Mouse (Mus musculus): ENCODE measurements around the gene Kirrel3. TPM values are rescaled to one million over a fixed set of nuclear protein-coding genes. Genes with fewer than 3 reads are reported as not detected.

The Kirrel3 gene
- polyA plus RNA-seq, 1 experiment from 2014 or later = 6.0 TPM

GRCm38 (mm10) chr9:34886746-34887145, 401.1 kb downstream of the Kirrel3 start:
- H3K36me3 ChIP-seq (ENCODE audit: control insufficient read depth, insufficient read depth, low read length) = no peaks in the 10 kb centered on the region
- no peaks in the 10 kb centered on the region for H3K9me3 ChIP-seq (ENCODE audit: control insufficient read depth, low read length)
- no peak overlapping the region for H3K4me2 ChIP-seq
- DNase-seq (ENCODE audit: low spot score, missing footprints) (peak; percentile 49), ATAC-seq (ENCODE audit: low FRiP score) (no peak)
- no peaks in the 10 kb centered on the region for H3K27me3 ChIP-seq (ENCODE audit: control insufficient read depth, insufficient read depth, low read length)
- 77% methylated on average over 5 of the region's 5 CpGs for WGBS
- no peak overlapping the region for H3K4me3 ChIP-seq (ENCODE audit: low read depth, low read length)
- H3K27ac ChIP-seq (ENCODE audit: low read depth, low read length) = no peak overlapping the region
- H3K9ac ChIP-seq (ENCODE audit: low read length) = no peak overlapping the region
- peaks cover 7% of the 10 kb centered on the region for H3K4me1 ChIP-seq (ENCODE audit: control insufficient read depth, insufficient read depth, low read length)

- 40% methylated on average over 2 of the region's 2 CpGs for WGBS
- Histone ChIP-seq H3K27ac (ENCODE audit: low read depth, low read length) (no peak overlapping the region), H3K4me3 (ENCODE audit: low read depth, low read length) (no peak overlapping the region), H3K36me3 (ENCODE audit: control insufficient read depth, insufficient read depth, low read length) (no peaks in the 10 kb centered on the region), H3K4me1 (ENCODE audit: control insufficient read depth, insufficient read depth, low read length) (peaks cover 2% of the 10 kb centered on the region; the same call in 1 of the 2 replicates), H3K4me2 (no peak overlapping the region), H3K9me3 (ENCODE audit: control insufficient read depth, low read length) (no peaks in the 10 kb centered on the region), H3K9ac (ENCODE audit: low read length) (no peak overlapping the region), H3K27me3 (ENCODE audit: control insufficient read depth, insufficient read depth, low read length) (no peaks in the 10 kb centered on the region)
- DNase-seq (ENCODE audit: low spot score, missing footprints) (no peak), ATAC-seq (ENCODE audit: low FRiP score) (no peak)
Observed at GRCm38 (mm10) chr9:34887196-34887595, 401.5 kb downstream of the Kirrel3 start.

DNA sequence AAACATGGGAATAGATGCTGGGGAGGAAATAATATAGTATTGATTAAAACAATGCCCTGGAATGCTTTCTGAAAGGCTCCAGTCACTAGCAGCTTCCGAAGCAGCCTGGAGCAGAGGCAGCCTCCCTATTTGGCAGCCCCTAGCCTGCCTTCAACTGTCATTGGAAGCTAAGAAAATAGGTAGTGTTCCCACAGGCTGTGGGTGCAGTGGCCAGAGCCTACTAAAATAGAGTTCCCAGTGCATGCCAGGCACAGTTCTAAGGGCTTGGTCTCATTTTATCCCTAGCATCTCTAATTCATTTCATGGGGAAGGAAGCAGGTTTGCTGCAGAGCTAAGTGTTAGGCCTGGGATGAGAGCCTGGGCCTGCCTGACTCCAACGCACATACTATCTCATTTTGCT, 402.6 kb downstream of the Kirrel3 start:
- H3K9me3 ChIP-seq (ENCODE audit: control insufficient read depth, low read length) = no peaks in the 10 kb centered on the region
- ATAC-seq (ENCODE audit: low FRiP score) = no peak
- 90% methylated on average over 2 of the region's 2 CpGs for WGBS

DNA sequence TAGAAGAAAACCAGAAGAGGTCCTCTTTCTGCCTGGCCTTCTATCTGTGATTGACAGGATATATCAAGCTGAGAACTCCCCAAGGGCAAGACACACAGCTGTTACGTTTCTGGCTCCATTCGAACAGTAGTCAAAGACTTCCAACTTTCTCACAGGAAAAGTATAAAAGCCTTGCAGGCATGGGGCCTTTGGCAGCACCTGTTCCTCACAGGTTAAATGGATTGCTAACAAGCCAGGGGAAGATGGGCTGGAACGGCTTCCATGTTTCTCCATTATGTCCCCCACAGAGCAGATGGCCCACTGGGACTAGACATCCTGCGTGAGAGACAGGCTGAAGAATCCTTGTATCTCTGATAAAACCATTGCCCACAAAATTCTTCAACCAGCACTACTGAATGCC, 415.5 kb downstream of the Kirrel3 start:
- no peak for ATAC-seq (ENCODE audit: low FRiP score)

More for the DNA sequence above, 402.6 kb downstream of the Kirrel3 start:
- H3K4me2 ChIP-seq = no peak overlapping the region
- H3K4me1 ChIP-seq (ENCODE audit: control insufficient read depth, insufficient read depth, low read length) = 0 out of 2 replicates have a peak, but pooled peaks cover 2% of the 10 kb centered on the region
- no peak overlapping the region for H3K9ac ChIP-seq (ENCODE audit: low read length)
- no peaks in the 10 kb centered on the region for H3K27me3 ChIP-seq (ENCODE audit: control insufficient read depth, insufficient read depth, low read length)
- H3K36me3 ChIP-seq (ENCODE audit: control insufficient read depth, insufficient read depth, low read length) = no peaks in the 10 kb centered on the region
- peak; percentile 75 for DNase-seq (ENCODE audit: low spot score, missing footprints)
- H3K4me3 ChIP-seq (ENCODE audit: low read depth, low read length) = no peak overlapping the region
- no peak overlapping the region for H3K27ac ChIP-seq (ENCODE audit: low read depth, low read length)

GRCm38 (mm10) chr9:34901888-34902287, 416.2 kb downstream of the Kirrel3 start:
- Histone ChIP-seq H3K9ac (ENCODE audit: low read length) (no peak overlapping the region), H3K4me2 (no peak overlapping the region), H3K4me1 (ENCODE audit: control insufficient read depth, insufficient read depth, low read length) (no peaks in the 10 kb centered on the region), H3K9me3 (ENCODE audit: control insufficient read depth, low read length) (no peaks in the 10 kb centered on the region), H3K27ac (ENCODE audit: low read depth, low read length) (no peak overlapping the region), H3K36me3 (ENCODE audit: control insufficient read depth, insufficient read depth, low read length) (no peaks in the 10 kb centered on the region), H3K4me3 (ENCODE audit: low read depth, low read length) (no peak overlapping the region), H3K27me3 (ENCODE audit: control insufficient read depth, insufficient read depth, low read length) (no peaks in the 10 kb centered on the region)
- ATAC-seq (ENCODE audit: low FRiP score) (no peak), DNase-seq (ENCODE audit: low spot score, missing footprints) (no peak)
- WGBS = 59% methylated on average over 2 of the region's 2 CpGs

More for the DNA sequence above, 415.5 kb downstream of the Kirrel3 start:
- H3K4me1 ChIP-seq (ENCODE audit: control insufficient read depth, insufficient read depth, low read length) = no peaks in the 10 kb centered on the region
- no peak overlapping the region for H3K4me2 ChIP-seq
- WGBS = 90% methylated on average over 4 of the region's 4 CpGs
- no peak overlapping the region for H3K27ac ChIP-seq (ENCODE audit: low read depth, low read length)
- no peaks in the 10 kb centered on the region for H3K36me3 ChIP-seq (ENCODE audit: control insufficient read depth, insufficient read depth, low read length)
- no peaks in the 10 kb centered on the region for H3K27me3 ChIP-seq (ENCODE audit: control insufficient read depth, insufficient read depth, low read length)
- DNase-seq (ENCODE audit: low spot score, missing footprints) = no peak
- H3K9ac ChIP-seq (ENCODE audit: low read length) = no peak overlapping the region
- H3K9me3 ChIP-seq (ENCODE audit: control insufficient read depth, low read length) = no peaks in the 10 kb centered on the region
- H3K4me3 ChIP-seq (ENCODE audit: low read depth, low read length) = no peak overlapping the region

- ATAC-seq (ENCODE audit: low FRiP score) (no peak), DNase-seq (ENCODE audit: low spot score, missing footprints) (no peak)
- no peak overlapping the region for H3K4me2 ChIP-seq
- no peaks in the 10 kb centered on the region for H3K9me3 ChIP-seq (ENCODE audit: control insufficient read depth, low read length)
- H3K9ac ChIP-seq (ENCODE audit: low read length) = no peak overlapping the region
- no peaks in the 10 kb centered on the region for H3K27me3 ChIP-seq (ENCODE audit: control insufficient read depth, insufficient read depth, low read length)
- no peak overlapping the region for H3K27ac ChIP-seq (ENCODE audit: low read depth, low read length)
- 93% methylated on average over 6 of the region's 6 CpGs for WGBS
- H3K4me3 ChIP-seq (ENCODE audit: low read depth, low read length) = no peak overlapping the region
- H3K4me1 ChIP-seq (ENCODE audit: control insufficient read depth, insufficient read depth, low read length) = no peaks in the 10 kb centered on the region
- no peaks in the 10 kb centered on the region for H3K36me3 ChIP-seq (ENCODE audit: control insufficient read depth, insufficient read depth, low read length)
Observed at GRCm38 (mm10) chr9:34905164-34905563, 419.5 kb downstream of the Kirrel3 start.

DNA sequence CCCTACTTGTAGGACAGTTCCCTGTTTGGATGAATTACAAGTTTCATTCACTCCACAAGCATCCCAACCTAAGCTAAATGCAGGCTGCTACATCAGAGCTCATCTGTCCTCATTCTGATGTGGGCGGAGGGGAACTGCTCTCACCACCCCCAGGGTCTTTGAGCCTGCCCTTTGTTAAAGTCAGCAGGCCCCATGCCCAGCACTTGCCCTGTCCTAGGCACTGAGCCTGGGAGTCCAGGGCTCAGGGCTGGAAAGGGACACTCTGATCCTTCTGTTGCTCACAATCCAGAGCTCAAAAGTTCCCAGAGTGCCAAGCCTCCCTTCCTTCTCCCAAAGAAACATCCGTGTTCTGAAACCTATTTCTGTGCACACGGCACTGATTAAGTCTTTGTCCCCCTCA, 422.3 kb downstream of the Kirrel3 start:
- H3K4me3 ChIP-seq (ENCODE audit: low read depth, low read length) = no peak overlapping the region
- H3K27me3 ChIP-seq (ENCODE audit: control insufficient read depth, insufficient read depth, low read length) = no peaks in the 10 kb centered on the region
- no peak overlapping the region for H3K27ac ChIP-seq (ENCODE audit: low read depth, low read length)
- no peaks in the 10 kb centered on the region for H3K9me3 ChIP-seq (ENCODE audit: control insufficient read depth, low read length)
- 53% methylated on average over 3 of the region's 3 CpGs for WGBS
- no peaks in the 10 kb centered on the region for H3K36me3 ChIP-seq (ENCODE audit: control insufficient read depth, insufficient read depth, low read length)
- ATAC-seq (ENCODE audit: low FRiP score) (no peak), DNase-seq (ENCODE audit: low spot score, missing footprints) (no peak)
- H3K4me1 ChIP-seq (ENCODE audit: control insufficient read depth, insufficient read depth, low read length) = no peaks in the 10 kb centered on the region
- H3K4me2 ChIP-seq = no peak overlapping the region
- H3K9ac ChIP-seq (ENCODE audit: low read length) = no peak overlapping the region

DNA sequence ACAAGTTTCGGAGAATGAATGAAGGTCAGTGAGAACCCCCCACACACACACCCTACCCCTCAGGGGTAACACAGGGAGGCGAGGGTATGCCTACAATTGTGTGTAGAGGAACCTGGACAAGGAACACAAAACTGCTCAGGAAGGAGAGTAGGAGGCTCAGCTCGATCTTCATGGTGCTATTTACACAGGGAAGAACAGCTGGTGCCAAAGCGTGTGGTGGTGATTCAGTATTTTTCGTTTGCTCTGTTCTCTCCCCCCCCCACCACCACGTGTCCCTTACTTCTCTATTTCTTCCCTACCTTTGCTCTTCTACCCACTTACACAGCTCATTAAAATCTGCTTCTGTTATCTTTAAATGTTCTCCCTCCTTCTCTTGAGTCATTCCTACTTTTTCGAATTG, 426.1 kb downstream of the Kirrel3 start:
- DNase-seq (ENCODE audit: low spot score, missing footprints) = no peak
- ATAC-seq (ENCODE audit: low FRiP score) = no peak
- Histone ChIP-seq H3K9ac (ENCODE audit: low read length) (no peak overlapping the region), H3K27me3 (ENCODE audit: control insufficient read depth, insufficient read depth, low read length) (no peaks in the 10 kb centered on the region), H3K4me3 (ENCODE audit: low read depth, low read length) (no peak overlapping the region), H3K4me2 (no peak overlapping the region), H3K27ac (ENCODE audit: low read depth, low read length) (no peak overlapping the region), H3K9me3 (ENCODE audit: control insufficient read depth, low read length) (no peaks in the 10 kb centered on the region), H3K36me3 (ENCODE audit: control insufficient read depth, insufficient read depth, low read length) (no peaks in the 10 kb centered on the region), H3K4me1 (ENCODE audit: control insufficient read depth, insufficient read depth, low read length) (no peaks in the 10 kb centered on the region)
- 74% methylated on average over 7 of the region's 7 CpGs for WGBS

DNA sequence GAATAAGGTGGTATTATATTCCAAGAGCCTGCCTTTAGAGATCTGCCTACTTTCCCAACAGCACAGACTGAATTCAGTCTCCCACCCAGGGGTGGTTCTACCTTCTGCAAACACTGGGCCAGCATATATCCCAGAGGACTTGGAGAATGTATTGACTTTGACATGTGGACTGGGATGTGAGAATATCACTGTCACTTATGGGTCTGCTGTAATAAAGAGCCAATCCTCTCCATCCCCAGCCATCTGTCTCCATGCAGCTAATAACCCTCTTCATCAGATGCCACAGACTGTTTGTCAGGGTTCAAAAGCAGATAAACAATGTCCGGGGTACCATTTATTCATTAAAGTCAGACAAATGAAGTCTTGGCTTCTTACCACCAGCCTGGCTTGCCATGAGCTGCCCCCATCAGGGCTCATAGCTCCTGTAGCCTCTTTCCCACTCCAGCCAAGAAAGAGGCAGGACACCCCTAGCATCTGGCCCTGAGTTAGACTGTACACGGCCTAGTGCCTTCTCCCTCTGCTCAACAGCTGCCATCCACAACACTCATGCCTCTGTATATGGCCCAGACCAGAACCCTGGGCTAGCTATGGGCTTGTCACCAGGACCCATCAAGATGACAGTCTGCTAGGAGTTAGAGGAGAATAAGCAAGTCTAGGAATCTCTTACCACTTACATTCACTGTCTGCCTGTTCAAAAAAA, 426.7 kb downstream of the Kirrel3 start:
- H3K9ac ChIP-seq (ENCODE audit: low read length) = no peak overlapping the region
- no peaks in the 10 kb centered on the region for H3K9me3 ChIP-seq (ENCODE audit: control insufficient read depth, low read length)
- no peaks in the 10 kb centered on the region for H3K36me3 ChIP-seq (ENCODE audit: control insufficient read depth, insufficient read depth, low read length)
- ATAC-seq (ENCODE audit: low FRiP score) (no peak), DNase-seq (ENCODE audit: low spot score, missing footprints) (no peak)
- H3K27ac ChIP-seq (ENCODE audit: low read depth, low read length) = no peak overlapping the region
- 91% methylated on average over 2 of the region's 2 CpGs for WGBS
- no peak overlapping the region for H3K4me2 ChIP-seq
- no peaks in the 10 kb centered on the region for H3K4me1 ChIP-seq (ENCODE audit: control insufficient read depth, insufficient read depth, low read length)
- H3K27me3 ChIP-seq (ENCODE audit: control insufficient read depth, insufficient read depth, low read length) = no peaks in the 10 kb centered on the region
- H3K4me3 ChIP-seq (ENCODE audit: low read depth, low read length) = no peak overlapping the region

Measured in midbrain, embryonic 11.5 days (tissue).